Mouse (Mus musculus): ENCODE measurements at regions not wholly inside any gene's neighbourhood (a gene's known extent, or its start where the extent isn't known, plus 50 kb on each side); places are given as distances from the start of the nearest gene placed in this dataset.
A peak's percentile ranks its signal among the peaks of the same experiment; 100 is the strongest.

GRCm38 (mm10) chr3:21426538-21426937 is 649.9 kb upstream of the Tbl1xr1 start:
- TF ChIP-seq MYOD1 (IDR thresholded peaks at IDR 0.05; ENCODE audit: control insufficient read depth in 1 of 3, insufficient read length in 2 of 3, low read depth in 2 of 3) = peak in 1 of 3 experiments; percentile 6
- TF ChIP-seq POLR2A (IDR thresholded peaks at IDR 0.05; ENCODE audit: insufficient read length, low read depth) = no peak
- TF ChIP-seq USF1 (IDR thresholded peaks at IDR 0.05; ENCODE audit: low read depth) = no peak
- TF ChIP-seq E2F4 (IDR thresholded peaks at IDR 0.05; ENCODE audit: insufficient read depth) = no peak
- no peak for TF ChIP-seq REST (IDR thresholded peaks at IDR 0.05; ENCODE audit: insufficient read depth, insufficient read length)
- TF ChIP-seq MAX (IDR thresholded peaks at IDR 0.05; ENCODE audit: low read depth) = no peak
- no peak for TF ChIP-seq TCF3 (IDR thresholded peaks at IDR 0.05; ENCODE audit: insufficient read length, low read depth)
- TF ChIP-seq POLR2AphosphoS2 (IDR thresholded peaks at IDR 0.05; ENCODE audit: insufficient read length, low read depth) = no peak
- no peak for TF ChIP-seq TCF12 (IDR thresholded peaks at IDR 0.05; ENCODE audit: insufficient read depth, poor library complexity, severe bottlenecking)
